Mouse (Mus musculus): ENCODE results near the gene Rasgrp2. TPM values are rescaled to one million over a fixed set of nuclear protein-coding genes. Genes with fewer than 3 reads are reported as not detected.
A peak's percentile ranks its signal among the peaks of the same experiment; 100 is the strongest.

The Rasgrp2 gene
- 458 and 696 TPM in 2 replicates for polyA plus RNA-seq (2012; ENCODE audit: insufficient read depth, low replicate concordance)

- peaks cover 48% of the 10 kb centered on the region for H3K27me3 ChIP-seq (replicated peaks)
Measured at GRCm38 (mm10) chr19:6399285-6400095, at the start of gene Rasgrp2. Gene Rasgrp2 (plus strand): TSS chr19:6399340.

GRCm38 (mm10) chr19:6351431-6352106 is 47.6 kb upstream of the Rasgrp2 start:
- Histone ChIP-seq H3K9me3 (no peaks in the 10 kb centered on the region), H3K4me1 (peaks cover 87% of the 10 kb centered on the region), H3K4me3 (replicated peaks) (no peak overlapping the region), H3K27me3 (replicated peaks) (peaks cover 2% of the 10 kb centered on the region), H3K36me3 (replicated peaks; ENCODE audit: low read length) (peaks cover 60% of the 10 kb centered on the region)
- no peak for TF ChIP-seq GATA1 (IDR thresholded peaks at IDR 0.05; ENCODE audit: borderline replicate concordance, low read length)
- no peak for TF ChIP-seq FLI1 (IDR thresholded peaks at IDR 0.05; ENCODE audit: low read length)

More at GRCm38 (mm10) chr19:6399285-6400095, at the start of gene Rasgrp2:
- Histone ChIP-seq H3K4me1 (peaks cover 70% of the 10 kb centered on the region), H3K36me3 (replicated peaks; ENCODE audit: low read length) (peaks cover 29% of the 10 kb centered on the region), H3K9me3 (no peaks in the 10 kb centered on the region), H3K4me3 (replicated peaks) (peak within 1 kb of the TSS; percentile 93)
- TF ChIP-seq GATA1 (IDR thresholded peaks at IDR 0.05; ENCODE audit: borderline replicate concordance, low read length) (no peak), FLI1 (IDR thresholded peaks at IDR 0.05; ENCODE audit: low read length) (no peak)

- Histone ChIP-seq H3K4me1 (peaks cover 82% of the 10 kb centered on the region), H3K36me3 (replicated peaks; ENCODE audit: low read length) (peaks cover 58% of the 10 kb centered on the region), H3K9me3 (no peaks in the 10 kb centered on the region), H3K4me3 (replicated peaks) (no peak overlapping the region), H3K27me3 (replicated peaks) (no peaks in the 10 kb centered on the region)
- TF ChIP-seq GATA1 (IDR thresholded peaks at IDR 0.05; ENCODE audit: borderline replicate concordance, low read length) (no peak), FLI1 (IDR thresholded peaks at IDR 0.05; ENCODE audit: low read length) (no peak)
Measured at GRCm38 (mm10) chr19:6352107-6352505, 47.0 kb upstream of the Rasgrp2 start.

- H3K36me3 ChIP-seq (replicated peaks; ENCODE audit: low read length): peaks cover 62% of the 10 kb centered on the region
- H3K27me3 ChIP-seq (replicated peaks): no peaks in the 10 kb centered on the region
- H3K9me3 ChIP-seq: no peaks in the 10 kb centered on the region
- peaks cover 68% of the 10 kb centered on the region for H3K4me1 ChIP-seq
- H3K4me3 ChIP-seq (replicated peaks): no peak overlapping the region
- TF ChIP-seq GATA1 (IDR thresholded peaks at IDR 0.05; ENCODE audit: borderline replicate concordance, low read length): no peak
- no peak for TF ChIP-seq FLI1 (IDR thresholded peaks at IDR 0.05; ENCODE audit: low read length)
Measured at GRCm38 (mm10) chr19:6354030-6354429, 45.1 kb upstream of the Rasgrp2 start.

GRCm38 (mm10) chr19:6361291-6361690 is 37.8 kb upstream of the Rasgrp2 start:
- no peaks in the 10 kb centered on the region for H3K9me3 ChIP-seq
- peaks cover 53% of the 10 kb centered on the region for H3K4me1 ChIP-seq
- H3K4me3 ChIP-seq (replicated peaks): peak overlapping the region; percentile 21
- H3K36me3 ChIP-seq (replicated peaks; ENCODE audit: low read length): peaks cover 56% of the 10 kb centered on the region
- no peaks in the 10 kb centered on the region for H3K27me3 ChIP-seq (replicated peaks)
- TF ChIP-seq GATA1 (IDR thresholded peaks at IDR 0.05; ENCODE audit: borderline replicate concordance, low read length) (no peak), FLI1 (IDR thresholded peaks at IDR 0.05; ENCODE audit: low read length) (no peak)

GRCm38 (mm10) chr19:6363091-6363410 is 36.1 kb upstream of the Rasgrp2 start:
- H3K27me3 ChIP-seq (replicated peaks): no peaks in the 10 kb centered on the region
- H3K4me3 ChIP-seq (replicated peaks): peak overlapping the region; percentile 97
- no peaks in the 10 kb centered on the region for H3K9me3 ChIP-seq
- H3K36me3 ChIP-seq (replicated peaks; ENCODE audit: low read length): peaks cover 66% of the 10 kb centered on the region
- no peak for TF ChIP-seq FLI1 (IDR thresholded peaks at IDR 0.05; ENCODE audit: low read length)
- TF ChIP-seq GATA1 (IDR thresholded peaks at IDR 0.05; ENCODE audit: borderline replicate concordance, low read length): no peak
- H3K4me1 ChIP-seq: peaks cover 68% of the 10 kb centered on the region

- Histone ChIP-seq H3K9me3 (no peaks in the 10 kb centered on the region), H3K4me3 (replicated peaks) (peak within 1 kb of the TSS; percentile 97), H3K27me3 (replicated peaks) (no peaks in the 10 kb centered on the region), H3K4me1 (peaks cover 71% of the 10 kb centered on the region), H3K36me3 (replicated peaks; ENCODE audit: low read length) (peaks cover 69% of the 10 kb centered on the region)
- TF ChIP-seq FLI1 (IDR thresholded peaks at IDR 0.05; ENCODE audit: low read length) (no peak; the same call in 1 of the 2 replicates), GATA1 (IDR thresholded peaks at IDR 0.05; ENCODE audit: borderline replicate concordance, low read length) (no peak)
Measured at GRCm38 (mm10) chr19:6363411-6364240, 35.5 kb upstream of the Rasgrp2 start, which contains the start of gene Sf1. Gene Sf1 (plus strand): TSS chr19:6363690.

- Histone ChIP-seq H3K4me3 (replicated peaks) (peak overlapping the region; percentile 97), H3K4me1 (peaks cover 69% of the 10 kb centered on the region), H3K36me3 (replicated peaks; ENCODE audit: low read length) (peaks cover 73% of the 10 kb centered on the region), H3K9me3 (no peaks in the 10 kb centered on the region), H3K27me3 (replicated peaks) (no peaks in the 10 kb centered on the region)
- no peak for TF ChIP-seq GATA1 (IDR thresholded peaks at IDR 0.05; ENCODE audit: borderline replicate concordance, low read length)
- no peak for TF ChIP-seq FLI1 (IDR thresholded peaks at IDR 0.05; ENCODE audit: low read length)
Measured at GRCm38 (mm10) chr19:6364317-6364725, 34.8 kb upstream of the Rasgrp2 start.

- Histone ChIP-seq H3K36me3 (replicated peaks; ENCODE audit: low read length) (peaks cover 73% of the 10 kb centered on the region), H3K4me3 (replicated peaks) (peak overlapping the region; percentile 97), H3K27me3 (replicated peaks) (no peaks in the 10 kb centered on the region), H3K9me3 (no peaks in the 10 kb centered on the region), H3K4me1 (peaks cover 67% of the 10 kb centered on the region)
- TF ChIP-seq GATA1 (IDR thresholded peaks at IDR 0.05; ENCODE audit: borderline replicate concordance, low read length) (no peak), FLI1 (IDR thresholded peaks at IDR 0.05; ENCODE audit: low read length) (no peak)
Measured at GRCm38 (mm10) chr19:6364842-6365241, 34.3 kb upstream of the Rasgrp2 start.

All from megakaryocyte, embryonic 14.5 days (primary cell).